In the genomic region with DNA sequence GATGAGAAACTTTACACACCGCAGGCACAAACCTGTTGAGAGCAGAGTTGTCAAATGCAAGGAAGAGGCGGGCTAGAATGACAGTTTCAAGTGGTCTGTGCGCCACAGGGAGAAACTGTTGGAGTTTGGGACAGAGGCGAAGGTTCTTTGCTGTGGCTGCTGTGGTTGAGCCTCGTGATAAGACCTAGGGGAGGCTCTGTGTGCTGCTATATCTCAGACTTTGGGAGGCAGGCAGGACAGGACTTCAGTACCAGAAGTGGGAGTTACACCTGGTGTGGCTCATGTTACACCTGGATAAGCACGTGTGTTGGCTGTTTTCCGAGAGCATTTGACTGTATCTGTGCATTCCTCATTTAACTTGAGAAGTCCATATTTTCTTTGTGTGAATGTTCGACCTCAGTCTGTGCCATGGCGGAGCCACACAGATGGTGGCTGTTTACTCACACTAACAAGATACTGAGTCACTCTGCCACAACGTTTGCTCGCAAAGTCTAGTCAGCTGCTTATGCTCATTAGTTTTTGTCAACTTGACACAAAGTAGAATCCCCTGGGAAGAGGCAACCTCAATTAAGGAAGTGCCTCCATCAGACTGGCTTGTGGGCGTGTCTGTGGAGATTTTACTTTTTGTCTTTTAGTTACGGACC, we compare ENCODE assay signal across 18 mouse cellular contexts. TPM values are rescaled to one million over a fixed set of nuclear protein-coding genes. Genes with fewer than 3 reads are reported as not detected.
DNase-seq lines count a peak whose midpoint lies in the region; ATAC-seq and TF ChIP-seq lines count a peak whose summit lies in the region.
"Had no signal": no experiment of that assay in that cellular context is flagged by ENCODE, and none has a peak within 500 bp of the region (broad histone marks: within the 10 kb centered on the region; RNA-seq: fewer than 3 reads in every experiment).

No protein-coding gene starts in this region.

- WGBS in heart, embryonic 13.5 days: 47% methylated on average over 13 of the region's 13 CpGs
- WGBS in lung, embryonic 16.5 days: 58% methylated on average over 13 of the region's 13 CpGs
- WGBS in lung, postnatal 0 days: 56% methylated on average over 13 of the region's 13 CpGs
- WGBS in limb, embryonic 10.5 days: 80% methylated on average over 13 of the region's 13 CpGs

- TF ChIP-seq CTCF in lung, postnatal 0 days (IDR thresholded peaks at IDR 0.05): no peak
- TF ChIP-seq CTCF in bone marrow macrophage, adult 2 months (IDR thresholded peaks at IDR 0.05; ENCODE audit: low read depth, low read length): no peak

- peaks cover 46% of the 10 kb centered on the region for H3K4me1 ChIP-seq in heart, embryonic 13.5 days
- no peaks in the 10 kb centered on the region for H3K4me1 ChIP-seq in lung, embryonic 16.5 days (replicated peaks; ENCODE audit: control insufficient read depth, insufficient read depth, low read length)
- peaks cover 2% of the 10 kb centered on the region; the same call in 1 of the 2 replicates for H3K4me1 ChIP-seq in lung, postnatal 0 days (ENCODE audit: insufficient read depth, low read depth, low read length)
- peaks cover 20% of the 10 kb centered on the region for H3K4me1 ChIP-seq in bone marrow macrophage, adult 2 months (ENCODE audit: control insufficient read depth, insufficient read depth, low read length)
- H3K4me1 ChIP-seq in limb, embryonic 10.5 days: 0 out of 2 replicates have a peak, but pooled peaks cover 11% of the 10 kb centered on the region
- H3K4me1 ChIP-seq: intestine, embryonic 15.5 days had no signal

- no peak for TF ChIP-seq EP300 in lung, postnatal 0 days (IDR thresholded peaks at IDR 0.05)

- TF ChIP-seq POLR2A in bone marrow macrophage, adult 2 months (IDR thresholded peaks at IDR 0.05; ENCODE audit: borderline replicate concordance, low read depth, low read length): no peak

- no peak overlapping the region for H3K4me3 ChIP-seq in heart, embryonic 13.5 days
- H3K4me3 ChIP-seq in lung, embryonic 16.5 days (ENCODE audit: low read length): no peak overlapping the region
- H3K4me3 ChIP-seq in lung, postnatal 0 days (ENCODE audit: low read depth, low read length): no peak overlapping the region
- no peak overlapping the region for H3K4me3 ChIP-seq in bone marrow macrophage, adult 2 months (ENCODE audit: insufficient read depth, low read length)
- no peak overlapping the region for H3K4me3 ChIP-seq in limb, embryonic 10.5 days
- H3K4me3 ChIP-seq: embryonic facial prominence, embryonic 13.5 days; hindbrain, embryonic 12.5 days; intestine, embryonic 15.5 days; limb, embryonic 12.5 days; neural tube, embryonic 12.5 days had no signal

- H3K36me3 ChIP-seq in heart, embryonic 13.5 days: no peaks in the 10 kb centered on the region
- H3K36me3 ChIP-seq in lung, embryonic 16.5 days (ENCODE audit: control insufficient read depth, insufficient read depth, low read length): no peaks in the 10 kb centered on the region
- no peaks in the 10 kb centered on the region for H3K36me3 ChIP-seq in lung, postnatal 0 days (ENCODE audit: insufficient read depth, low read length)
- no peaks in the 10 kb centered on the region for H3K36me3 ChIP-seq in limb, embryonic 10.5 days
- H3K36me3 ChIP-seq: embryonic facial prominence, embryonic 13.5 days; hindbrain, embryonic 12.5 days; intestine, embryonic 15.5 days; limb, embryonic 12.5 days; neural tube, embryonic 12.5 days had no signal

- intact Hi-C loops in heart, postnatal 10 days (cut with DNase I): no loop called here

- DNase-seq in heart, postnatal 10 days: no peak
- DNase-seq in lung, postnatal 0 days (ENCODE audit: low spot score): no peak
- DNase-seq in limb, embryonic 10.5 days (ENCODE audit: low spot score): no peak
- DNase-seq: adrenal gland, adult 8-10 months; lung, postnatal 14 days; midbrain, embryonic 14.5 days; thymus, postnatal 4 days had no signal

- H3K9ac ChIP-seq in heart, embryonic 13.5 days: no peak overlapping the region
- no peak overlapping the region for H3K9ac ChIP-seq in lung, embryonic 16.5 days (ENCODE audit: low read length)
- H3K9ac ChIP-seq in lung, postnatal 0 days (replicated peaks; ENCODE audit: low read depth): no peak overlapping the region
- H3K9ac ChIP-seq: embryonic facial prominence, embryonic 13.5 days; hindbrain, embryonic 12.5 days; intestine, embryonic 15.5 days; limb, embryonic 12.5 days; neural tube, embryonic 12.5 days had no signal

- no peaks in the 10 kb centered on the region for H3K9me3 ChIP-seq in heart, embryonic 13.5 days
- no peaks in the 10 kb centered on the region for H3K9me3 ChIP-seq in lung, embryonic 16.5 days (ENCODE audit: control insufficient read depth, low read length)
- no peaks in the 10 kb centered on the region for H3K9me3 ChIP-seq in lung, postnatal 0 days (ENCODE audit: low read length)
- H3K9me3 ChIP-seq in limb, embryonic 10.5 days (replicated peaks): no peaks in the 10 kb centered on the region
- H3K9me3 ChIP-seq: embryonic facial prominence, embryonic 13.5 days; hindbrain, embryonic 12.5 days; intestine, embryonic 15.5 days; limb, embryonic 12.5 days; neural tube, embryonic 12.5 days had no signal

- H3K4me2 ChIP-seq in heart, embryonic 13.5 days: 0 out of 2 replicates have a peak overlapping the region, but pooled peaks have one; percentile 11
- H3K4me2 ChIP-seq in lung, embryonic 16.5 days (ENCODE audit: low read depth, low read length): no peak overlapping the region
- H3K4me2 ChIP-seq in lung, postnatal 0 days (replicated peaks; ENCODE audit: low read depth, low read length): no peak overlapping the region
- H3K4me2 ChIP-seq: embryonic facial prominence, embryonic 13.5 days; hindbrain, embryonic 12.5 days; intestine, embryonic 15.5 days; limb, embryonic 12.5 days; neural tube, embryonic 12.5 days had no signal

- ATAC-seq in heart, embryonic 13.5 days (ENCODE audit: extremely low read depth, insufficient number of reproducible peaks, low FRiP score, low TSS enrichment): no peak
- peak; percentile 36 for ATAC-seq in lung, embryonic 16.5 days (ENCODE audit: low read depth)
- ATAC-seq in lung, postnatal 0 days: no peak
- 0 out of 2 replicates have a peak, but pooled peaks have one; percentile 20 for ATAC-seq in megakaryocyte progenitor cell, adult 5-6 weeks (replicated peaks; ENCODE audit: poor library complexity)
- no peak for ATAC-seq in erythroblast, adult 5-6 weeks (replicated peaks; ENCODE audit: low FRiP score, poor library complexity, severe bottlenecking)
- ATAC-seq: intestine, embryonic 15.5 days had no signal

- H3K27me3 ChIP-seq in heart, embryonic 13.5 days (replicated peaks): no peaks in the 10 kb centered on the region
- no peaks in the 10 kb centered on the region for H3K27me3 ChIP-seq in lung, embryonic 16.5 days (ENCODE audit: control insufficient read depth, insufficient read depth, low read depth, low read length)
- H3K27me3 ChIP-seq in lung, postnatal 0 days (replicated peaks; ENCODE audit: insufficient read depth, low read length): no peaks in the 10 kb centered on the region
- H3K27me3 ChIP-seq in limb, embryonic 10.5 days (ENCODE audit: low read depth, poor library complexity, severe bottlenecking): no peaks in the 10 kb centered on the region
- H3K27me3 ChIP-seq: embryonic facial prominence, embryonic 13.5 days; hindbrain, embryonic 12.5 days; intestine, embryonic 15.5 days; limb, embryonic 12.5 days; neural tube, embryonic 12.5 days had no signal

- peak overlapping the region; percentile 56 for H3K27ac ChIP-seq in heart, embryonic 13.5 days (replicated peaks)
- H3K27ac ChIP-seq in lung, embryonic 16.5 days (ENCODE audit: low read length): no peak overlapping the region
- H3K27ac ChIP-seq in lung, postnatal 0 days (ENCODE audit: low read length): no peak overlapping the region
- peak overlapping the region; percentile 20; the same call in 1 of the 2 replicates for H3K27ac ChIP-seq in bone marrow macrophage, adult 2 months (ENCODE audit: insufficient read depth, low read depth, low read length)
- H3K27ac ChIP-seq in limb, embryonic 10.5 days: no peak overlapping the region
- H3K27ac ChIP-seq: embryonic facial prominence, embryonic 13.5 days; hindbrain, embryonic 12.5 days; intestine, embryonic 15.5 days; kidney, postnatal 0 days; limb, embryonic 12.5 days; neural tube, embryonic 12.5 days had no signal

RNA-seq across cellular contexts. Expression of gene Vwa8, which starts 29.7 kb away (rescaled TPM):
- 14.9 and 16.3 TPM in 2 replicates for polyA plus RNA-seq in heart, embryonic 13.5 days (2015; fragmentation: Nextera tagmentation; extraction: Ambion mirVana)
- 100 to 1,000 TPM; 176 to 191 TPM for total RNA-seq in heart, postnatal 10 days (2021)
- 10.3 and 10.5 TPM in 2 replicates for polyA plus RNA-seq in lung, embryonic 16.5 days (2015; fragmentation: Nextera tagmentation; extraction: Ambion mirVana)
- 8.8 and 9.1 TPM in 2 replicates for polyA plus RNA-seq in lung, postnatal 0 days (2015; fragmentation: Nextera tagmentation; extraction: Ambion mirVana)
- 19.3 and 23.2 TPM in 2 replicates for polyA plus RNA-seq in bone marrow macrophage, adult 2 months (2012; ENCODE audit: insufficient read depth, insufficient read length, missing spikeins)
- 22.6 and 22.8 TPM in 2 replicates for total RNA-seq in megakaryocyte progenitor cell, adult 5-6 weeks (2015)
- total RNA-seq in megakaryocyte progenitor cell, adult 5-6 weeks (2017): 21.8 and 26.6 TPM in 2 replicates
- total RNA-seq in erythroblast, adult 5-6 weeks (2015; ENCODE audit: low replicate concordance): 4.6 and 6.9 TPM in 2 replicates
- 3.2 and 4.3 TPM in 2 replicates for total RNA-seq in erythroblast, adult 5-6 weeks (2017; ENCODE audit: low replicate concordance)
- 8.2 and 8.3 TPM in 2 replicates for polyA plus RNA-seq in limb, embryonic 10.5 days (2016; fragmentation: Nextera tagmentation; extraction: Ambion mirVana)

Comparison
In these comparisons a context has a peak if more than half of its experiments do, and no peak if none do; other contexts are left out.
1. ATAC-seq: peak in lung, embryonic 16.5 days (single experiment) and megakaryocyte progenitor cell, adult 5-6 weeks (single experiment); none in heart, embryonic 13.5 days (single experiment), lung, postnatal 0 days (single experiment) and erythroblast, adult 5-6 weeks (single experiment).
2. H3K27ac ChIP-seq: peak in heart, embryonic 13.5 days (single experiment) and bone marrow macrophage, adult 2 months (single experiment); none in lung, embryonic 16.5 days (single experiment), lung, postnatal 0 days (single experiment) and limb, embryonic 10.5 days (single experiment).